Mouse (Mus musculus): Measurements from ENCODE around the gene Fam169a.
"Not testable (repeated sequence)": the region's sequence is repeated elsewhere in the genome, so short reads cannot be mapped to it uniquely, and the experiment has no call there.

Gene Fam169a

DNA sequence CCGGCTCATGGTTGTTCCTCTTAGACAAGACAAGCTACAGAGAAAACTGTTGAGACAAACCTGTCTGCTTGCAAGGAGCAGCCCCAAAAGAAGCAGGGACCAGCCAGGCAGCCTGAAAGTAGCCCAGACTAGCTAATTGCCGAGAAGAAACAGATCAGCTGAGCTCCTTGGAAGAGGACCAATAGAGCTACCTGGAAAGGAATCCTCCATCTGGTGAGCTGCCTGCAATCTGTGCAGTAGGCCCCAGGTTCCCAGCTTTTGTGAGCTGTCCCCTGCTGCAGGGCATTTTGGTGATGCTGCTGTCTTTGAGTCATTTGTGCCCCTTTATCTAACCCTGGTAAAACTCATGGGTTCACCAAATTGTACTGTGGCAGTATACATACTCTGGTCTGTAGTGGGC is 13.1 kb downstream of the Fam169a start:
- in situ Hi-C loops (cut with MboI), result no loop called here

DNA sequence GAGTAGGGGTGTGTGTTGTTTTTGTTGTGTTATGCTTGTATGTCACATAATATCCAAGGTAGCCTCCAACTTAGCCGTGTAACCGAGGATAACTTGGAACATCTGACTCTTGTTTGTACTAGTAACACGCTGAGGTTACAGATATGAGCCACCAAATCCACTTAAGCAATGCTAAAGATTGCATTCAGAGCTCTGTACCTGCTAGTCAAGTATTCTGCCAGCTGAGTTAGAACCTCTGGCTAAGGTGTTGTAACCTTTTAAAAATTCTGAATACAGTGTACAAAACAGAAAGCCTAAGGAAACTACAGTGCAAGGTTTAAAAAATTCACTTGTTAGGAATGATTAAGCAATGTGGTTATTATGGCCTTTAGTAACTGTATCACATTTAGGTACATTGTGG is 13.5 kb downstream of the Fam169a start:
- in situ Hi-C loops (cut with MboI), result no loop called here

DNA sequence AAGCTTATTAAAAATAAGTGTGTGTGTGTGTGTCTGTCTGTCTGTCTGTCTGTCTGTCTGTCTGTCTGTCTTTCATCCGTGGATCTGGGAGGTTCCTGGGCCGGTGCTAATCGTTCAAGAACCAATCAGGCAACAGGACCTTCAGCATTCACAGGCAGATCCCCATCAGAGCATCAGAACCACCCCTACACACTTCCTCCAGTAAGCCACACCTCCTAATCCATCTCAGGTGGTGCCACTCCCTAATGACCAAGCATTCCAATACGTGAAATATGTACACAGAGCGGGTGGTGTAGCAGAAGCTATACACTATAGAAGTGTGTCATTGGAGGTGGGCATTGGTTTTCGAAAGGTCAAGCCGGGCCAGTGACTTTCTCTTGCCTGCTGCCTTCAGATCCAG is 15.3 kb downstream of the Fam169a start:
- in situ Hi-C loops (cut with MboI), result no loop called here

- in situ Hi-C loops (cut with MboI), result no loop called here
These were observed 19.2 kb downstream of the Fam169a start for GRCm38 (mm10) chr13:97086316-97086715.

DNA sequence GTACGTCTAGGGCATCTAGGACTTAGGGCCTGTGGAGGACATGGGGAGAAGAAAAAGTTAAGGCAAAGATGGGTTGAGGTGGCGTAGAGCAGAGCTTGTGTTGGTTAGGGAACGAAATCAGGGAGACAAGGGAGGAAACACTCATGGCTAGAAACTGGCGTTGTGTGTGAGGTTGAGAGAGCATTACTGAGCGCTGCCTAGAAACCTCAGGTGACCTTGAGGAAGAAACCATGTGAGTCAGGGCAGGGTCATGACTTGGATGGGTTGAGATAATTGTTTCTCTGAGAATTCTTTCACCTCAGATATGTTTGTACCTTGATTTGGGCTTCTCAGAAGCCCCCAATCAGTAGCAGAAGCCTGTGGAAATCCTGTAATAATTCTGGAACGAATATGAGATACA is 20.3 kb downstream of the Fam169a start:
- in situ Hi-C loops (cut with MboI), result no loop called here

GRCm38 (mm10) chr13:97088183-97088582 is 21.1 kb downstream of the Fam169a start:
- in situ Hi-C loops (cut with MboI), result no loop called here

GRCm38 (mm10) chr13:97095726-97096125 is 28.6 kb downstream of the Fam169a start:
- in situ Hi-C loops (cut with MboI), result no loop called here

GRCm38 (mm10) chr13:97099187-97099852 is 32.2 kb downstream of the Fam169a start, which contains the start of gene Gm6169:
TSS of gene Gm6169 (minus strand) at chr13:97099237.
- in situ Hi-C loops (cut with MboI), result no loop called here

DNA sequence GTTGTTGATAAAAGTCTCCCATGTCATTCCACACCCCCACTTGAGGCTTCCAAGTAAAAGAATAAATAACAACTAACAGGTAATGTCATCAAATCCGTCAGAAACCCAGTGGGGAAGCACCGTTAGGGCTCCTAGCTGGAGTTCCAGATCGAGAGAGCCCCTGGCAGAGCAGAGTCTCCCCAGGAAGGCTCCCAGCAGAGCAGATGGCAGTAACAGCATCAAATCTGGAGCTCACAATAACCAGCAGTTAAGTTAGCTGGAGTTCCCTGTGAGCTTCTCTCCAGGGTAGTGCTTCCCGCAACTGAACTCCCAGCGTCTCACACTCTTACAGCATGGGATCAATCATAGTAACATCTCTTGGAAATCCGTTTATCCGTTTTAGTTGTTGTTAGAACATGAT is 37.9 kb downstream of the Fam169a start:
- in situ Hi-C loops (cut with MboI), result no loop called here

DNA sequence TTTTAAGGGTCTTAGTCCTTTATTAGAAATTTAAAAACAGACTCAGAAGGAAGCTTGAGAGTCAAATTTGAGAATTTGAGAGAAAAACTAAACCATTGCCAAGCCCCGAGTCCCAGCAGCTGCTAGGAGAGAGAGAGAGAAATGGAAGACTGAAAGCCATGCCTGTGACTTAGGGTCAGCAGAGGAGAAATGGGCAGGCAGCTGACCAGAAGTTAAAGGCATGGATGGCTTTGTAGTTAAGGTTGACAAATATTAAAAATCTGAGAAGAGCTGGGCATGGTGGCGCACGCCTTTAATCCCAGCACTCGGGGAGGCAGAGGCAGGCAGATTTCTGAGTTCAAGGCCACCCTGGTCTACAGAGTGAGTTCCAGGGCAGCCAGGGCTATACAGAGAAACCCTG is 40.6 kb downstream of the Fam169a start:
- in situ Hi-C loops (cut with MboI), result not testable (repeated sequence)

DNA sequence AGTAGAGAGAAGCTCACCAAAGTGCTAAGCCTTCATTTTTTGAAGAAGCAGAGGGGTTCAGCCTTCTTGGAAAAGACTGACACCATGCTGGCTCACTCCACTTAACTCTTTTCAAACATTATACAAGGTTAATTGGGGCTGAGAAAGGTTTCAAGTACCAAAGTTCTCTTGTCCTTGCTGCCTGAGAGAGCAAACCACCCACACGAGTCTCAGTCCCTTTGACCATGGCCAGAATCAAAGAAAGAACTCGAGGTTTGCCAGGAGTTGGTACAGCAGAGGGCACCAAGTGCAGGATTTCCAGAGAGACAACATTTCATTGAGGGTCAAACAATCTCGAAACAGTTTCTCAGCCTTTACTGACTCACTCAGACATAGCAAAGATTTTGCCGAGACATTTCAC is 42.0 kb downstream of the Fam169a start:
- in situ Hi-C loops (cut with MboI), result no loop called here

DNA sequence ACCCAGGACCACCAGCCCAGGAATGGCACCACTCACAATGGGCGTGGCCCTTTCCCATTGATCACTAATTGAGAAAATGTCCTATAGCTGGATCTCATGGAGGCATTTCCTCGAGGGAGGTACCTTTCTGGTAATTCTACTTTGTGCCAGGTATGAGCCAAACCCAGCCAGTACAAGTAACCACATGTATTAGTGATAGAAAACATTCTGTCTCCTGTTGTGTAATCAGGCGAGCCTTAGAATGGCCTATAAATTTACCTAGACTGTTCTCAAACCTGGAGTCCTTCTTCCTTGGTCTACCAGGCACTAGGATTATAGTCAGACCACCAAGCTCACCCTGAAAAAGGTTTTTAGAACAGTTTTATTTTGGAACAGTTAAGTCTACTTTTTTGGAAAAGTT is 54.3 kb downstream of the Fam169a start:
- in situ Hi-C loops (cut with MboI), result no loop called here

DNA sequence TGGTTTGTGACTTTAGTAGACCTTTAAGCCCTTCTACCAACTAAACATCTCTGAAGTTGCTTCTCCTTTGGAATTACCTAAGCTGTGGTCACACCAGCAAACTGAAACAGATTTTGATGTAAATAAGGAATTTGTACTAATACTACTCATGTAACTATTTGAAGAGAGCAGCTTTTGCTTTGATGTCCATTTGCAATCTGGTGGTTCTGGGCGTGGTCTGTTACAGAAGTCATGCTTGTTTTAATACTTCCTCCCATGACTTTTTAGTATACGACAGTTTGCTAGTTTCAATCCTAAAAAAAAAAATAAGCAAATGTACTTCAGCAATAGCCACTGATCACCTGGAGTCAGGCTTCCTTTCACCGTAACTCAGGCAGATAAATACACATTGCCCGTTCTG is 62.6 kb downstream of the Fam169a start:
- in situ Hi-C loops (cut with MboI), result not testable (repeated sequence)

DNA sequence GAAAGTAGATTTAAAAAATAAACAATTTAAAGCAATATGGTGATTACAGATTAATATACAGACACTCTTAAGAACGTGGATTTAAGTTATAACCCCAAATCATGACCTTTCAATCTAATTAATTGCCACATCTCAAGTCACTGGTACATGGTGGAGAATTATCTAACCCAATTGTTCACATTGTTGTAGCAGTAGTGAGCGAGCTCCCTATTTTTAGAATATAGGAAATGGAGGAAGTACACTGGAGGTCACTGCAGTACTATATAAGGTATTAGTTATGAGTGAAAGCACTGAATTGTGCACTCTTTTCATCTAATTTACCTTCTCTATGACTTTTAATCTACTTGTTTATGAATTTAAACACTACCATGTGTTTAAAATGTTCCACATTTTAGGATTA is 63.3 kb downstream of the Fam169a start:
- in situ Hi-C loops (cut with MboI), result not testable (repeated sequence)

DNA sequence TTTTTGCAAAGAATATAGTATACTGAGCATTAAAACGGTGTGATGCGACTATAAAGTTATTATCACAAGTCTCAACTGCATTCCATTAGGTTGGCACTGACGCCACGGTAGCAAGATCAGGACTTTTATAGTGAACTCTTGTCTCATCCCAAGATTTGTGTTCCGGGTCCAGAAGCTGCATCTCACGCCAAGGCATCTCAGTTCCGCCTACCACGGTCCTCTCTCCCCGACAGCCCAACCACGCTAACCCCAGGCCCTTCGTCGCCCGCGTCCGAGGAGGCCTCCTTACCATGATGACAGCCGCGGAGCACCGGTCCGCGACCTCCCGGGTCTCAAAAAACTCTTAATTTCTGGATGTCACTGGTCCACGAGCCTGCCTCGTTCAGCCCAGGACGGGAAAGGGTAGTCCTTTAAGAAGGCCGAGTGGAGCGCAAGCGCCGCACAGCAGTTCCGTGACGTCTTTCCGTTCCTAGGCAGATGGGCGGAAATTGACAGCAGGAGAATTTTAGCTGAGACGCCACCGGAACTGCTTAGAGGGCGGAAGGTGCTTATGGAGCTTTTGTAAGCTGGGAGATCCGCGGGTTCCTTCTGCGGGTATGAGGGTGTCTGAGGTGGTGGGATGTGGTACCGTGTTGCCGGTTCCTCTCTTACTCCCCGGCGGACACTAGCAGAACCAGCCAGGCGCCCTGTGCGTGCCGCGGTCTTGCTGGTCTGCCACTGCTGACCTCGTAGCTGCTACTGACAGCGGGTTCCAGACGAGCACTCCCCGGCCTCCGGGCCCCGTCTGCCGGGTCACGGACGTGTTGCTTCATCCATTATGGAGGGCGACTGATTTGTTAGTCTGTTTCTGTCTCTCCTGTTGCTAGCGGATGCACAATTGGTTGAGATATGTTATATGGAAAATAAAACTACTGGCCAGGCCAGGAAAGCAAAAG is 70.6 kb downstream of the Fam169a start, which contains the start of the genes Gfm2 and Nsa2:
TSS of gene Gfm2 (plus strand) at position 472 of the 935 bp plus-strand sequence.
TSS of gene Nsa2 (minus strand) at position 472 of the 935 bp plus-strand sequence.
- in situ Hi-C loops (cut with MboI), result no loop called here

DNA sequence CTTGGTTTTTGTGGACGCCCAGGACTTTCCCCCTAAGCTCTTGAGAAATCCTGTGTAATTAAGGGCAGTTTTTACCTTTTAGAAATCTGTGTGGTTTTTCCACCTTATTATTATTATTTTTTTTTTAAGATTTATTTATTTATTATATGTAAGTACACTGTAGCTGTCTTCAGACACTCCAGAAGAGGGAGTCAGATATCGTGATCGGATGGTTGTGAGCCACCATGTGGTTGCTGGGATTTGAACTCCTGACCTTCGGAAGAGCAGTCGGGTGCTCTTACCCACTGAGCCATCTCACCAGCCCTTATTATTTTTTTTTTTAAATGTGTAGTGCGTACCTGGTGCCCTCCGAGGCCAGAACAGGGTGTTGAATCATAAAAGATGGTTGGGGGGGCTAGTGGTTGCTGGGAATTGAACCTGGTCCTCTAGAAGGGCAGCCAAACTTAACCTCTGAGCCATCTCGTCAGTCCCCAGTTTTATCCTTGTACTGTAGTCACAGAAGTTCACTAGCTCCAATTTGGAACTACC is 71.4 kb downstream of the Fam169a start:
- in situ Hi-C loops (cut with MboI), result not testable (repeated sequence)

DNA sequence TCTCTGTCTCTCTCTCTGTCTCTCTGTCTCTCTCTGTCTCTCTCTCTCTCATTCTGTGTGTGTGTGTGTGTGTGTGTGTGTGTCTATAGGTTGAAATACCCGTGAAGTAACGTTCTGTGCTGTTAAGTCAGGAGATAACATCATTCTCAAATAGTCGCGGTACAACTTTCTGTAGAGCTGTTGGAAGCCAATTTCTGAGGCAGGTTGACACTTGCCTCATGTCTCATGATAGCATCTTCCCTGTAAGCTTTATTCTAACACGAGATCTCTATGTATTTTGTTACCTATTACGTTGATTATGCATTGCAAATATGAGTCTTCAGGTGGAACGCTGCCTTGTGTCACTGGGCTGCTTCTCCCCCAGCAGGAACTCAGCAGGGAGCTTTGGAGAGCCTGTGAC is 75.2 kb downstream of the Fam169a start:
- in situ Hi-C loops (cut with MboI), result no loop called here

DNA sequence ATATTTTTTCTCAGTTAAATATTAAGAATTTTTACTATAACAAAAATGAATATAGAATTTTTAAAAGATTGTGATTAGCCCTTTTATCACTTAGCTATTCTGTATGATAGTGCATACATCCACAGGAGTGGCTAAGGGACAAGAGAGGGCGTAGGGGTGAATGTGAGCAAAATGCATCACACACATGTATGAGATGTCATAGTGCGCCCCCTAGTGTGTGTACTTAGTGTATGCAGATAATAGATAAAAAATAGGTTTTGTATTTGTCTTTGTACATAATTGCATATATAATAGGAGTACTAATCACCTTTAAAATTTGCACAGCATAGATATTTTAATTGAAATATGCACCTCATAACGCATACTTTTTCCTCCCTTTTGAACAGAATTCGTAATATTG is 78.7 kb downstream of the Fam169a start:
- in situ Hi-C loops (cut with MboI), result no loop called here

DNA sequence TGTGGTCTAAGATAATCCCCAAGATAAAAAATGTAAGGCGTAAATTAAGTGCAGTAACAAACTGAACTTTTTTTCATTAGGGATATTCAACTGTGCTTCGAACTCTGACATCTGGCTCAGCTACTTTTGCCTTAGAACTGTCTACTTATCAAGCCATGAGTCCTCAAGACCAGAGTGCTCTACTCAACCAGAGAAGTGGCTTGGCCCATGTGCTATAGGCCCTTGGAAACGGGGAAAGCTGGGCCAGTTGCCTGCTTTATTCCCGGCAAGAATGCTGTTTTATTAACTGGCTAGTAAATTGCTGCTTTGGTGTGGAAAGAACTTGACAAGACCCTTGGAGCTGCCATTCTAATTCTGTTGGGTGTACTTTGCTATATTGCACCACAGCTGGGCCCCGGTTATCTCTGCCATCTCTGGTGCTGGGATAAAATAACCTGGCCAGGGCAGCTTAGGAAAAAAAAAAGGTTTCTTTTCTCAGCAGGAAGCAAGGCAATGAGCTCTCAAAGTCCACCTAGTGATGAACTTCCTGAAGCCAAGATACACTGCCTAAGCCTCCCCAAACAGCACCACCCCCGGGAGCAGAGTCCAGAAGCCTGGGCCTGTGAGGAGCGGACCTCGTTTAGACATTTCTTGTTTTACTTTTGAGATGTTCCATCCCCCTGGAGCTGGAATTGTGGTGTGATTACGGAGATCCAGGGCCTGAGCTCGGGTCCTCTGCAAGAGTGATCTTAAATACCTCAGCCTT is 108.6 kb downstream of the Fam169a start:
- in situ Hi-C loops (cut with MboI), result no loop called here

DNA sequence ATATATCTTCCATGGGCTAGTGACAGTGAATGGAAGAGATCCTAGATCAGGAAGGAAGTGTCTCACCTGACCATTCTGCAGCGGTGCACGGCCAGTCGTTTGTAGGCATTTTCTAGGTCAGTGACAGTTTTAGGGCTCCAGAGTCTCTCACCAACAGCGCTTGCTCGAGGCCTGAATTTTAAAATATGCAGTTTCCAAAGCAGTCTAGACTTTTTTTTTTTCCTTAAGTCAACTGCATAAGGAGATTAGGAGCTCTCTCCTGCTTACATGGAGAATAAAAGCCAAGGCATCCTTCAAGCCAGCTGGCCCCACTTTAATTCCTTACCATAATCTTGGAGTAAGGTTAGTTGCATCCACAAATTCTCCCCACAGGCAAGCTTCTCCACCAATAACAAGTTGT is 109.6 kb downstream of the Fam169a start:
- in situ Hi-C loops (cut with MboI), result no loop called here

GRCm38 (mm10) chr13:97178943-97179342 is 111.9 kb downstream of the Fam169a start:
- in situ Hi-C loops (cut with MboI), result no loop called here
